Mouse (Mus musculus) megakaryocyte progenitor cell, adult 5-6 weeks (primary cell): ENCODE results near the gene Ankrd34a. TPM values are rescaled to one million over a fixed set of nuclear protein-coding genes. Genes with fewer than 3 reads are reported as not detected.

Experiments
- ATAC-seq: replicated peaks from 2 replicates; pipeline ENCODE4 v1.8.0; 2016; ENCODE audit warnings: mild to moderate bottlenecking, moderate TSS enrichment, inconsistent platforms; ENCODE audit not compliant: poor library complexity
- total RNA-seq, 2 experiments: library from RNA; stranded (forward) in 1 of 2; stranded (reverse) in 1 of 2; fragments of 157-497, 149-512 nt in 1 of 2; fragments of 200-1000 nt in 1 of 2; gene quantifications; 2 replicates each; pipeline versions ENCODE4 v1.2.3 to v1.2.4; 2015 to 2017

Ankrd34a gene
- total RNA-seq (2015) = not detected in 2 replicates
- not detected in 2 replicates for total RNA-seq (2017)

DNA sequence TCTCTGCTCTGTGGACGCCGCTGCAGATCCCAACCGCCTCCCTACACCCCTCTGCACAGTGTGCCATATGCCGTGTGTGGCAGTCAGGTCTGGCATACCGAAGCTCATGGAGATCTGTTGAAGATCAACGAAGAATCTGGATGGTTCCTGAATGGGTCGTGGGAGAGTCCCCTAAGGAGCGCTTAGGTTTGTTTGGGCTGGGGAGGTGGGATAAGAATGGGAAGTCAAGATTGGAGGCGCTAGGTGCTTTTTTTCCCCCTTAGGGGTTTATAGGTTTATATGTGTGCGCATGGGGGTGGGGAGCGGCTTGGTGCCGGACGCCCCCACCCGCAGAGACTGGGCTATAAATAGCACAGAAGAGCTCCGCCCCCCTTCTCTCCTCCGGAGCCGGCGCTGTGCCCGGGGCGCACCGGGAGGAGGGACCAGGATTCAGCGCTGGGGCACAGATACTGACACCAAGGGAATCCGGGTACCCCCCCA, at the start of gene Ankrd34a:
TSS of gene Ankrd34a (plus strand) at position 409 of the 480 bp plus-strand sequence.
- no peak for ATAC-seq

DNA sequence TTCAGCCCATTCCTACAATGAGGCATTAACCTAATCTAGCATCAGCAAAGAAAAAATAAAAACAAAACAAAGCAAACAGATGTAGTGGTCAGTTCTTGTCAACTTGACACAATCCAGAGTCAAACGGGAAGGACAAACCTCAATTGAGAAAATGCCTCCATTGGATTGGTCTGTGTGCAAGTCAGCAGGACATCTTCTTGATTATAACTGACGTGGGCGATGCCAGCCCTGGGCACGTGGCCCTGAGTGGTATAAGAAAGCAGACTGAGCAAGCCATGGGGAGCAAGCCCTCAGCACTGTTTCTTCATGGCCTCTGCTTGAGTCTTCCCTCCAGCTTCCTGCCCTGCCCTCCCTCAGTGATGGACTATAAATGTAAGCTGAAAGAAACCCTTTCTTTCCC, 49.6 kb upstream of the Ankrd34a start:
- ATAC-seq = no peak

DNA sequence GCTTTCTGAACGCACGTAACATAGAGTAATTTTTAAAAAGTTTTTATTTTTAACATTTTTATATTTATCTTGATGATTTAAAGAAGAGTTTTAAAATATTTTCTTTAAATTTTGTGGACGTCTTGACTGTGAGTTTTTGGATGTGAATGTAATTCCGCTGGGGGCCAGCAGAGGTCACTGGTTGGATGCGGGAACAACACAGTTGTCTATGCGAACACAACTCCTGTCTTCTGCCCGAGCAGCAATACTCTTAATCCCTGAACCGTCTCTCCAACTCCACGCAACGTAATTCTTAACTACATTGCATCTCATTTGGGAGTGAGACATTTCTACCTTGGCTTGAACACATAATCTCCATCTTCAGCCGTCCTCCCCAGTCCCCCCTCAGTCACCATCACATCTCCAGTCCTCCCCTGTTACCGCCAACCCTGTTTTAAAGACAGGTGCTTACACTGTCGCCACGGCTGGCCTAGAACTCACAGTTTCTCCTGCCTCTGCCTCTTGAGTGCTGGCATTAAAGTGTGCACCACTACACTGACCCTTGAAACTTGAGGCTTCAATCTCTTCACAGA, 49.0 kb upstream of the Ankrd34a start:
- peak; percentile 93 for ATAC-seq

DNA sequence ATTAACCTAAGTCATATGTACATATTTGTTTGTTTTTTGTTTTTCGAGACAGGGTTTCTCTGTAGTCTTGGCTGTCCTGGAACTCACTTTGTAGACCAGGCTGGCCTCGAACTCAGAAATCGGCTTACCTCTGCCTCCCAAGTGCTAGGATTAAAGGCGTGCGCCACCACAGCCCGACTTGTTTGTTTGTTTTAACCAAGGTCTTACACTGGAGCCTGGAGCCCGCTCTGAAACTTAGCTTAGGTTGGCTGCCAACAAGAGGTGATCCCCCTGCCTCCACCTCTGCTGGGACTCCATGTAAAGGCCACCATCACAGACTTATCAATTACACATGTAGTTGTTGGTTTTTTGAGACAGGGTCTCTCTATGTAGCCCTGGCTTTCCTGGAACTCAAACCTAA, 47.6 kb upstream of the Ankrd34a start:
- no peak for ATAC-seq

DNA sequence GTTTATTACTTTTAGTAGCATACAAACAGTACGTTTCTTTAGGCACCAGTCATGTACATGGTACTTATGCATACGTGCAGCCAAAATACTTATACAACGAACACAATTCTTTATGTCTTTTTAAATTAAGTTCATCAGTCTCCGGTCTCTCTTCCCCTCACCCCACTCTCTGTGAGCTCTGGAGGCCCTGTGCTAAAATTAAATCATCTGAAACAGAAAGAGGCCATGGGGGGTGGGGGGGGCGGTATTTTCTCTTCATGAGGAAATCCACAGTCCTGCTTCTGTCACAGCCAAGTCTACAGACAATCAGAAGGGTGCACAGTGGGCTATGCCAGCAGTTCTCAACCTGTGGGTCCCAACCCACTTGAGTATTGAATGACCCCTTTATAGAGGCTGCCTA, 47.1 kb upstream of the Ankrd34a start:
- ATAC-seq = no peak

DNA sequence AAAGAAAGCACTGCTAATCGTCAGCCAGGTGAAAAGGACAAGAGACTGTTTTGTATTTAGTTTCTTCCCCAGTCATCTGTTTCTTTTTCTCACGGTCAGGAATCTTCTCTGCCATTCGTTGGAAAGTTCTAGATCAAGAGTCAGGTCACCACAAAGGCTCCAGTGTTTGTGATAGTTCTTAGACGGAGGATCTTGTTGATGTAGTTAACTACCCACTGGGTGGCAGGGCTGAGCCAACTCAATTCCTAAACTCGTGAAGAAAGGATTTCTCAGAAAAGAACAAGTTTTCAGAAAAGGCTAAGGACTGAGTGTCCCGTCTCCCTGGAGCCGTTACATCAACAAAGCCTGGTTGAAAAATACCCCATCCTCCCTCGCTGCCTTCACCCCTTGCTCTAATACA, 45.2 kb upstream of the Ankrd34a start:
- ATAC-seq = peak; percentile 75

DNA sequence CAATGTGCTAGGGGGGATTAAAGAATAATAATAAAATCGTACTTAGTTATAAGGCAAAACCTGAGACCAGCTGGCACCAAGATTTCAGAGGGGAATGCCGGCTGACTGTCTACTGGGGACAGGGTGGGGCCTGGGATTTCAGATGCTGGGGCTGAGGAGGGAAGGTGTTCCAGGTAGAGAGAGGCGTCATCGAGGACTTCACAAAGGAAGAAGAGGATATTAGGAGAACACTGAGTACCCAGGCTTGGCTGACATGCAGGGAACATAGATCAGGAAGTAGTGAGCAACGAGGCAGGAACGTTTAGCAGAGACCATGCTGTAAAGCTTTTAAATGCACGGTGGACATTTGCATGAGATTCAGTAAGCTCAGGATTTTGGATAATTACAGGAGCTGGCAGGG, 44.5 kb upstream of the Ankrd34a start:
- no peak for ATAC-seq

DNA sequence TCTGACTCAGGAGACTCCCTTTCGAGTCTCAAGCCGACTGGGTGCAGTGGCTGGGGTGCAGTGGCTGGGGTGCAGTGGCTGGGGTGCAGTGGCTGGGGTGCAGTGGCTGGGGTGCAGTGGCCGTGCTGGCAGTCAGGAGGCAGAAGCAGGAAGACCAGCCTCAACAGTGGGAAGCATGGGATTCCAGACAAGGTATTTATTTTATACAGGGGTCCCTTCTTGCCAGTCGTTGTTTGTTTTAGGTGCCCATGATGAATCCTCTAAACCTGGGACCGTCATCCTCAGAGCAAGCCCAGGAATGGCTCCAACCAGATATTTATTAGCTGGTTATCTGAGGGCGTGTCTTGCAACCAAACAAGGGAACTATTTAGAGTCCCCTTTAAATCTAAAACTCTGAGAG, 42.8 kb upstream of the Ankrd34a start:
- ATAC-seq = no peak

DNA sequence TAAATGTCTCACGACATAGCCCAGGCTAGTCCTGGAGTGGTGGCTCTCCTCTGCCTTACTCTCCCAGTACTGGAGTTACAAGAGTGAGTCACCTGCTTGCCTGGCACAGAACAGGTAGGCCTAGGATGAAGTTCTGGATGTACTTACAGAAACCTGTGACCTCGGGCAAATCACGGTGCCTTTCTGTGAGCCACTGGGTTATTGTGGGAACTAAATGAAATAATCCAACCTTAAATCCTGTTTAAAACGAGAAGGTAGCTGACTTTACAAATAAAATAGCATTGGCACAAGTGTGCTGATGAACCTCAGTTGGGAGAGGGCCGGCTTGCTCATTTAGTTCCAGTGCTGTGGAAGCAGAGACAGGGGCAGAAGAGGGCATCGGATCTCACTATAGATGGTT, 42.2 kb upstream of the Ankrd34a start:
- no peak for ATAC-seq

DNA sequence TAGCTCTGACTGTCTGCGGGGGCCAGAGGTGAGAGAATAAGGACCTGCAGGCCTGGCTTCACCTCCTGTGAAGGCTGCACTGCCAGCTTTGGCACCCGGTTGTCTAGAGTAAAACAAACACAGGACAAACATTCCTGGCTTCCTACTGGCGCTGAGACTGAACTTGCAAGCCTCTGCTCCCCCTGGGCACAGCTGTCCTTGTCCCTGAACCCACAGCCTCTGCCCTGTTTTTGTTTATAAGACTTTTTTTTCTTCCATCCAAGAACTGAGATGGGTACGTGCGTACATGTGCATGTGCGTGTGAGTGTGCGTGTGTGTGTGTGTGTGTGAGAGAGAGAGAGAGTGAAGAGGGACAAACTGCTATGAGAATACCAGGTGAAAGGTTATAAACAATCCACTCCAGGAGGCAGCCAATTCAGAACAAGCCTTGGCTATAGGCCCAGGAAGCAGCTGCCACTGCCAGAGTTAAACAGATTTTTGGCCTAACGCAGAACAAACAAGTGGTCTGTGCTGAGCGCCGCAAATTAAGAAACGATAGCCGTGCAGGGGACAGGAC, 41.3 kb upstream of the Ankrd34a start:
- no peak for ATAC-seq

DNA sequence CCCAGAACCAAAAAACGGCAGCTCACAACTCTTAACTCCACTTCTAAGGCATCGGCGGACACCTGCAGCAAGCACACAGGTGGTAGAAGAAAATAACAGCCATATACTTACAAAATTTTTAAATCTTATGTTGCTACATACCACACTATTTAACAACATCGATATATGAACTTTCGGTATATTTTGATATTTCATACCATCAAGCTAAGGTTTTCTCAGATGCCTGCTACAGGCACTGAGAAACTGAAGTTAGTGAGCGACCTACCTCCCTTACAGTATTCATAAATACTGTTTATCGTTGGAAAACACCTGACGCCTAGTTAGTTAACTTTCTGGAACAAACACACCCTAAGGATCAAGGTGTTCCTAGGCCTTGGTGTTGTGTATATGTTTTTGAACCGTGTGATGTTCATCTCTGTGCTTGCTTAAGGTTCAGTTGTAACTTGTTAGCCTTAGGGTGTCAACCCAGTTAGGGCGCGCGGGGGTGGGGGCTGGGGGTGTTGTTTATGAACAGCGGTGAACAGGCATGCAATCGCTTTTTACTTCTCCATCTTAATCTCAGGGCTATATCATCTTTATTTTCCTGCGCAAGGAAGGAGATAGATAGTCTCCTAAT, 40.3 kb upstream of the Ankrd34a start:
- ATAC-seq = no peak

DNA sequence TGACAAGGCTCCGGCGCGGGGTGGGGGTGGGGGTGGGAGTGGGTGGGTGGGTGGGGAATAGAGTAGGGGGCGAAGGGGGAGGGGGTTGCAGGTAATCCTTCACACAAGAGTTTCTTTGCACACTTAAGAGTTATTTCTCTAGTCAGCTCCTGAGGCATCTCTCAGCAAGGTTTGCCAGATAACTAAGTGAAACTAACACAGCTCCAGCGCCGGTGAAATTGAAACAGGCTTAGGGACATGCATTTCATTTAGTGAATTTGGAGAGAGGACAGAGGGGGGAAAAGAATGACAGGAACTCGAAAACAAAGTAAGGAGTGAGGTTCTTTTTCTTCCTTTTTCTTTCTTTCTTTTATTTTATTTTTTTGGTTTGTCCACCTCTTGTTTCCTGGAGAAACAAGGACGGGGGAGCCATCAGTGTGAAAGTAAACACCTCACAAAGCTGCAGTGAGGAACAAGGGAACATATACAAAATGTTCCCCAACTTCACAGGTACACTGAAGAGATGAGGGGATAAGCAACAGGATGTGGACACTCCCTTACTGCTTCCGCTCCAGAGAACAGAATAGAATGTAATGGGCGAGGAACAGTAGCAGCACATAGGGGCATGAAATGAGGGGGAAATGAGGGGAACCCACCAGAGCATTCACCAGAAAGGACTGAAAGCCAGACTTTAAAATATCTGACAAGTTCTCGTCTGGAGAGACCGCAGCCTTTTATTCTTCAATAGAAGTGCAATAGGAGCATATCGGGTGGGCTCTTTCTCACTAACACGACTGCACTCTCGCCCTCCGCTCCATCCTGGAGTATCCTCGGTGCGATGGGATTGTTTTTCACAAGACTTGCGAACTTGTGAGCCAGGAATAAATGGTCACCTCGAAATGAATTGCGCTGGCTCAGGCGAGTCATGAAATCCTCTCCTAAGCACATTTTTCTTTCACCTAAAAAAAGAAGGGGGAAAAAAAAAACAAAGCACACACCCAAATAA, 39.5 kb upstream of the Ankrd34a start:
- no peak for ATAC-seq

DNA sequence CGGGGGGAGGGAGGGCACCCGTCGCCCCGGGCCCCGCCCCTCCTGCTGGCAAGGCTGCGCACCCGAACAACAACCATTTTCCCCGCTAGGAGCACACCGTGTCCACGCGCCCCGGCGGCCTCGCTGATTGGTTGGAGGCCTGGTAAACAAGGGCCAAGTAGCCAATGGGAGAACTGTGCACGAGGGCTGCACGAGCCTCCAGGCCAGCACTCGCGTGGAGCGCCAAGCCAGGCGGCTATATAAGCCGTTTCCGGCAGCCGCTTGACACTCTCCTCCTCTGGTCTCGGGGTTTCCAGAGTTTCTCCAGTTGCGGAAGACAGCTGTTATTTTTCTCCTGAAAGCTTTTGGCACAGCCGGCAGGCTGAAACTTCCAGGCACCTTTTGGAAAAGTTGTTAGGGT, 38.7 kb upstream of the Ankrd34a start, which contains the start of gene Txnip:
TSS of gene Txnip (plus strand) at position 264 of the 400 bp plus-strand sequence.
- peak; percentile 87 for ATAC-seq

DNA sequence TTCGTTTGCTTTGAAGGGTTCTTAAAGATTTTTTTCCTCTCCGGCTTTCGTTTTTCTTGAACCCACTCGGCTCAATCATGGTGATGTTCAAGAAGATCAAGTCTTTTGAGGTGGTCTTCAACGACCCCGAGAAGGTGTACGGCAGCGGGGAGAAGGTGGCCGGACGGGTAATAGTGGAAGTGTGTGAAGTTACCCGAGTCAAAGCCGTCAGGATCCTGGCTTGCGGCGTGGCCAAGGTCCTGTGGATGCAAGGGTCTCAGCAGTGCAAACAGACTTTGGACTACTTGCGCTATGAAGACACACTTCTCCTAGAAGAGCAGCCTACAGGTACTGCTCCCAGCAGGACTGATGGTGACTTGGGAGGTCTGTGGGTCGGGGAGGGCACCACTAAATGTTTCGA, 38.3 kb upstream of the Ankrd34a start:
- no peak for ATAC-seq

DNA sequence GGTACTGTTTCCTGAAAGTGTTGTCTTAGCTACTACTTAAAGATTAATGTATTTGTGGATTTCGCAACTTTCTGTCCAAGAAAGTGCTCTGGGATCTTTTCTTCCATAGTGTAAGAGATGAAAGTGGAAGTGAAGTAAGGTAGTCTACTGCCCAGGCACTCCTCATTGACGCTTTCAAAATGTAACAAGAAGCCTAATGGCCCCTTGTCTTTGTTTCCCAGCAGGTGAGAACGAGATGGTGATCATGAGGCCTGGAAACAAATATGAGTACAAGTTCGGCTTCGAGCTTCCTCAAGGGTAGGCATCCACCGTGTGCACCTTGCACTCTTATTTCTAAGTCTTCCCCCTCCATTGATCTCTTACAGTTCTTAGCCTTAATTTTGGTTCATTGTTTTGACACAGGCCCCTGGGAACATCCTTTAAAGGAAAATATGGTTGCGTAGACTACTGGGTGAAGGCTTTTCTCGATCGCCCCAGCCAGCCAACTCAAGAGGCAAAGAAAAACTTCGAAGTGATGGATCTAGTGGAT, 37.7 kb upstream of the Ankrd34a start:
- ATAC-seq = no peak

DNA sequence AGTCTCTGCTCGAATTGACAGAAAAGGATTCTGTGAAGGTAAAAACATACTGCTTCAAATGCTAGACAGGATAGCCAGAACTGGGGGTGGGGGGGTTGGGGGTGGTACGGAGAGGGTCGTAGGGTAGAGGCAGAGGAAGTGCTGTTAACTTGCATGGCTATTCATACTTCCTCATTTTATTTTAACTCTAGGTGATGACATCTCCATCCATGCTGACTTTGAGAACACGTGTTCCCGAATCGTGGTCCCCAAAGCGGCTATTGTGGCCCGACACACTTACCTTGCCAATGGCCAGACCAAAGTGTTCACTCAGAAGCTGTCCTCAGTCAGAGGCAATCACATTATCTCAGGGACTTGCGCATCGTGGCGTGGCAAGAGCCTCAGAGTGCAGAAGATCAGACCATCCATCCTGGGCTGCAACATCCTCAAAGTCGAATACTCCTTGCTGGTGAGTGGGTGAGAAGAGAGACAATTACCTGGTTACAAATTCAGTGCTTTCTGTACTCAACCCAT, 37.0 kb upstream of the Ankrd34a start:
- ATAC-seq = no peak

DNA sequence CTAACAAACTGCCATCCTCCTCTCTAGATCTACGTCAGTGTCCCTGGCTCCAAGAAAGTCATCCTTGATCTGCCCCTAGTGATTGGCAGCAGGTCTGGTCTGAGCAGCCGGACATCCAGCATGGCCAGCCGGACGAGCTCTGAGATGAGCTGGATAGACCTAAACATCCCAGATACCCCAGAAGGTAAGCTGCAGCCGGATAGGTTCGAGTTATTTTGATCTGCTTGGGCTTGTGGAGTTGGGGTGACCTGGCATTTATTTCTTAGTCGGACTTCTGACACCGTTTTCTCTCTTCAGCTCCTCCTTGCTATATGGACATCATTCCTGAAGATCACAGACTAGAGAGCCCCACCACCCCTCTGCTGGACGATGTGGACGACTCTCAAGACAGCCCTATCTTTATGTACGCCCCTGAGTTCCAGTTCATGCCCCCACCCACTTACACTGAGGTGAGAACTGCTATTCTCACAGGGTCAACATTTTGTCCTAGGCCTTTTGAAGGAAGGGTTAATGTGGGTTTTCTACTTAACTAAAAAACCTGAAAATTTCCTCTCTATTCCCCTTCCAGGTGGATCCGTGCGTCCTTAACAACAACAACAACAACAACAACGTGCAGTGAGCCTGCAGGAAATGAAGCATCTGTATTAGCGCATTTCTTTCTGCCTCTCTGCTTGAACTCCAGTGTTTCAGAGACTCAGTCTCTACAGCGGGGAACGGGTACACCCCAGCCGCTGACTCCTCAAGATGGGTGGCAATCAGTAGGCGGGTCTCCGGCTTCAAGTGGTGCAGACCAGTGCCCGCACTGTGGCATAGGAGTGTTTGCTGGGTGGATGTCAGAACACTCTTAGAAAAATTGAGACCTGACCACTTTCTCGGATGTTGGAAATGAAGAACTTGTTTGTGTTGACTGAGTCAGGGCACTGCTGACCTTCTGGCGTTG, 36.3 kb upstream of the Ankrd34a start:
- no peak for ATAC-seq

DNA sequence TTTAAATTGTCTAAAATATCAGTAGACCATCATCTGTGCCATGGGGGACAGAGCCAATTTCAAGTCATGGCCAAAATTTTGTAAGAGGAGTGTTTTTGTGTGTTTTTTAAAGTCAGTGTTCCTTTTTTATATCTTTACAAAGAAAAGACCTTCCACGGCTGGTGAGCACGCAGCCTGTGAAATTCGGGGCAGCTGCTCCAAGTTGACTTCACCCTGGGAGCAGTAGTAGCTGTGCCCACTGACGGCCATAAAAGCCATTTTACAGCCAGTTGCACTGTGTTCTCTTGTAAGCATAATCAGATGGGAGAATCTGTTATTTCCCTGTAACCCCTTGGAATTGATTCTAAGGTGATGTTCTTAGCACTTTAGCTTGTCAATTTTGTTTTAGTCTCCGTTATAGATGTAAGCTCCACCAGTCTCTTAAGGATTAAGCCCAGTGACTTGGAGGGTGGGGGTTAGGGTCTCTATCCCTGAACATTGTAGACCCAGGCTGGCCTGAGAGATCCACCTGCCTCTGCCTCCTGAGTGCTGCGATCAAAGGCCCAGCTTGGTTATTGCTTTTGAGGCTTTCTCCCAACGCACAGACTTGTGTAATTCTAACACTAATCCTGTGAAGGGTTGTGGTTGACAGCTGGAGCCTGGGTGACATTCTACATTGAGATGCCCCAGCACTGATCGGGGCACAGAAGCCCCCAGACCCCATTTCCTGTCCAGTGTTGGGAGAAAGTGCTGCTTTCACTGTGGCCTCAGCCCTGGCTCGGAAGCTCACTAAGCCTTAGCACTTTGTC, 35.4 kb upstream of the Ankrd34a start:
- ATAC-seq = no peak
